Mouse (Mus musculus) CD4-positive, CD25-positive, alpha-beta regulatory T cell, adult 2 months (primary cell): ENCODE measurements around the gene Basp1.
"Not testable (repeated sequence)": the region's sequence is repeated elsewhere in the genome, so short reads cannot be mapped to it uniquely, and the experiment has no call there.

Experiments used
- DNase-seq: peaks from one replicate; pipeline ENCODE4 v3.0.0-alpha.2; 2012; ENCODE audit warnings: low read depth, low spot score

Gene Basp1

DNA sequence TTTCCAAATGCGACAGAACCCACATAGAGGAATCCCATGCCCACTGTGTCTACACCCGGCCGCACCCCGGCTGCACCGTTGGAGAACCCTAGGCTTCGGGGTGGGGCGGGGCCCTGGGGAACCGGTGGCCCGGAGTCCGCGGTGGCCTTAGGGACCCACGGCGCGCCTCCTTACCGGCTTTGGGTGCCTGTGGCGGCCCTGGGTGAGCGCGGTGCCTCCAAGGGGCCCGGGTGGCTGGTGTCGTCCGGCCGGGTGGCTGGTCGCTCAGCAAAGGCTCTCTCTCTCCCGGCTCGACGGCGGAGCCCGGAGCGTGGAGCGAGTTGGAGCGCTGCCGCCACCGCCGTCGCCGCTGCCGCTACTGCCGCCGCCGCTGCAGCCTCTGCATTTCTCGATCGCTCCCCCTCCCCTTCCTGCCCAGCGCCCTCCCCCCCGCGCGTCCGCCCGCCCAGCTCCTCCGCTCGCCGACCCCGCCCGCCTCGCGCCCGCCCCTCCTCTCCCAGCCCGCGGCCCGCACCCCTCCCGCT lies at the start of gene Basp1:
TSS of gene Basp1 (minus strand) at position 387 of the 524 bp plus-strand sequence.
- peak; percentile 75 for DNase-seq

DNA sequence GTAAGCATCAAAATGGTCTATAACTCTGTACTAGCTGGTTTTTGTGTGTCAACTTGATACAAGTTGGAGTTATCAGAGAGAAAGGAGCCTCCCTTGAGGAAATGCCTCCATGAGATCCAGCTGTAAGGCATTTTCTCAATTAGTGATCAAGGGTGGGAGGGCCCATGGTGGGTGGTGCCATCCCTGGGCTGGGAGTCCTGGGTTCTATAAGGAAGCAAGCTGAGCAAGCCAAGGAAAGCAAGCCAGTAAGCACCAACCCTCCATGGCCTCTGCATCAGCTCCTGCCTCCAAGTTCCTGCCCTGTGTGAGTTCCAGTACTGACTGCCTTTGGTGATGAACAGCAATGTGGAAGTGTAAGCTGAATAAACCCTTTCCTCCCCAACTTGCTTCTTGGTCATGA lies 49.5 kb upstream of the Basp1 start:
- not testable (repeated sequence) for DNase-seq

DNA sequence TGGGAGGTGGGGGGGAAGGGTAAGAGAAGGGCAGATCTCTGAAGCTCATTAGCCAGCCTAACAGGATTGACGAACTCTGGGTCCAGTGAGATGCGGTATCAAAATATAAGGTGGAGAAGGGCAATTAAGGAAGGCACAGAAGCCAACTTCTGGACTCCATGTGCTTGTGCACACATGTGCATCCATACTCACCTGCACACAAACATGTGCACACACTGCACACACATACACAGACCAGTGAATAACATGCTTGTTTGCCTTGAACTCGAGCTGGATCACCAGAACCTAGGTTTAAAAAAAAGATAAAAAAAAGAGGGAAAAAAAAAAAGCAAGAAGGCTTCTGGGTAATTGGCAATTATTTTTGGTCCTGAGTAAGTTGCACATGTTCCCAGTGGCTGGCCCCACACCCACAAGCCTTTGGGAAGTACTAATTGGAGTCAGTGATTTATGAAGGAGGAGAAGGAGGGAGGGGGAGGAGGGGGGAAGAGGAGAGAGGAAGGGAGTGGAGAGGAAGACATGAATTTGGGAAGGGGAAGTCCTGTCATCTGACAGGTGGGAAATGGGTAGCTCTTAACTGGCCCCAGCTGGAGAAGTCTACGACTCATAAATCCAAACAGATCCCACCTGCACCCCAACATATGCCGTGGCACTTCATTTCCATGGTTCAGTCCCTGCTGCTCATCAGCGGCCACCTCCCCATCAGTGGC lies 48.6 kb upstream of the Basp1 start:
- no peak for DNase-seq

DNA sequence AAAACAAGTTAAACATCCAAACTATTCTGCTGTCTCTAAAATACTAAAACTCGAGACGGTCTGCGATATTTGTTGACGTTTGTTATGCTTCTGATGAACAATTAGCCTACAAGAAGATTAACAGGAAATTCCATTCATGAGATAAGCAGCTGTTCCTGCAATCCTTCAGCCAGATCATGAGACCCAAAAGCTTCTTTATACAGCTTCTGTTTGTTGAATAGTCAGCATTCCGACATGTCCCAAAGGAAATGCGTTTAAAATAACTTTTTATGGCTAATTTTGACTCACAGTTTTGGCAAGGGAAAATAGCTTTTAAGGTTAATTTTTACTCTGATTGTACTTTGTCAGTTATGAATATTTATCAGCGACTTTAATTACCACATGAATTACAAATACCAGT lies 46.3 kb upstream of the Basp1 start:
- DNase-seq: no peak

DNA sequence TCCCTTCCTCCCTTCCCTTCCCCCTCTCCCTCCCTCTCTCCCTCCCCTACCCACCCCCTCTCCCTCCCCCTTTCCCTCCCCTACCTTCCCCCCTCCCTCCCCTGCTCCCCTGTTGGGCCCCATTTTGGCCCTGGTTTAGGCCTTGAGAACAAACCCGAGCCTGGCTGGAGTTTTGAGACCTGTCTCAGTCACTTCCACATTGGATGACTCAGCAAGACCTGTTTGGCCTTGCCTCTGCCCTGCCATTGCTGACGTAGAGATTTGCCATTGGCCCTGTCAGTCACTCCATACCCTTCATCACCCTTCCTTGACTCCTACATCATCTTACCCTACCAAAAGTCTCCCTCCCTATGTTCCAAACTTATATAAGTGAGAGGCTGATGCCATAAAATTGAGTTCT lies 43.9 kb upstream of the Basp1 start:
- no peak for DNase-seq

DNA sequence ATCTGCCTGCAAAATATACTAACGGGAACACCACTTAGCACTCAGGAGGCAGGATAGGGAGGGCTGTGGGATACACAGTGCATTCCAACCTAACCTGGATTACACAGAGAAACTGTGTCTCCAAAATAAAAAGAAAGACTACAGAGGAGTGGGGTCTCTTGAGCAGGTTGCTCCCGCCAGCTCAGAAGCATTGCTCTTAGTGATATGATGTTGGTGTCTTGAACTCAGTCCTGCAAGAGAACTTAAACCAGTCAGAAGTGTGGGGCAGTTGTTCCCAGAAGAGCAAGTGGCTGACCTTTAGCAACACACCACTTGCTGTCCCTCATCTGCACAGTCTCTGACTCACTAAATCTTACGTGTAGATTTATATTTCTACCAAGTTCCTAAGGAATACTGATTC lies 40.0 kb upstream of the Basp1 start:
- no peak for DNase-seq

DNA sequence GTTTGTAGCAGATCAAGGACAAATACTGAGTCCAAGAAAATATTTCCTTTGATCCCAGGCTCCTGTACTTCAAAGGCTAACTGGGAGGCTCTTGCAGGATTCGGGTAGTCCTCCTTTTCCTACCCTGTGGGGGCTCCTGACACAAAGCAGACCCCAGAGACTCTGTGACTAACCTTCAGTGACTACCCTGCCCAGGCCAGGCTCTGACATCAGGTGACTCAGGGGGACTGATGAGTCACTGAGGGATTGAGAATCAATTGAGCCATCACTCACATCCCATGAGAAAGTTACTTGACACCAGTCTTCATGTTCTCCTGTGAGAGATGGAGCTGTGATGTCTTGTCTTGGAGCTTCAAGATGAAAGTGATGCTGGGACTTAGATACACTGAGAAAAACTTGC lies 35.8 kb upstream of the Basp1 start:
- DNase-seq: no peak

DNA sequence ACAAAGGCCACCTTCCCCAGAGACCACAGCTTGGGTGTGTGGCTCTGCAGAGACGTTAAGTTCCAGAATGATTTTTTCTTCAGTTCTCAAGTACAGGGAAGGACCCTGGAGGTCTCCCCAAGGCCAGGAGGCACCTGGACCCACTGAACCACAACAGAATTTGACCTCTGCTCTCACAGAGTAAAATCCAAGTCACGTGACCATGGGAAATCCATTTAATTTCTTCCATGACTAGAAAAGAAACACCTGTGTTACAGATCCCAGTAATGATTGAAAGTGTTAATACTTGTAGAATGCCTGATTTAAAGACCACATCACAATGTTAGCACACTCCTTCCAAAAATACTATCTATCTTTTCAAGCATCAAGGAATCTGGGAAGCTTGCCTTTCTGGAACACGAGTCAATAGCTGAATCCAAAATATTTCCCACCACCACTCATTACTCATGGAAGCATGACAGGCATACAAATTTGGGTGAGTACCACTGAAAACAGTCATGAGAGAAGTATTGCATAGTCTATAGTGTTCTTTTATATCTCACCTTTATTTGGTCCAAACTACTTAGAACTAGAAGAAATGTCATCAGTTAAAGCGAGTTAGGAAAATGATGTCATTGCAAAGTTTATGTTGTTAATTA lies 35.3 kb upstream of the Basp1 start:
- no peak for DNase-seq

DNA sequence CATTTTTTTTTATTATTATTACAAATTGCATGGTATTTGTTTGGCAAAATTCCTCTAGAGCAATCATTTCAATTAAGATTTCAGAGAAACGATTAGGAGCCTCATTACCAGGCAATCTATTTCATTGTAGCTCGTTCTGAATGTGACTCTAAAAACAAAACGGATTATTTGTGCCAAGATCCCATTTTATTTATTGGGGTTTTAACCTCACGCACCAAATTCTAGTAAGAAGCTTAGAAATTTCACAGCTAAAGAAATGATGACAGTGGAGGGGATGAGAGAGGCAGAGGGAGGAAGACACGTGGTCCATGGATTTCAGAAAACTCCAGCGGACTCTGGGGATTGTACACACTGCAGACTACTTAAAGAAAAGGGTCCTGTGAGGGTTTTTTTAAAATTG lies 33.6 kb upstream of the Basp1 start:
- no peak for DNase-seq

DNA sequence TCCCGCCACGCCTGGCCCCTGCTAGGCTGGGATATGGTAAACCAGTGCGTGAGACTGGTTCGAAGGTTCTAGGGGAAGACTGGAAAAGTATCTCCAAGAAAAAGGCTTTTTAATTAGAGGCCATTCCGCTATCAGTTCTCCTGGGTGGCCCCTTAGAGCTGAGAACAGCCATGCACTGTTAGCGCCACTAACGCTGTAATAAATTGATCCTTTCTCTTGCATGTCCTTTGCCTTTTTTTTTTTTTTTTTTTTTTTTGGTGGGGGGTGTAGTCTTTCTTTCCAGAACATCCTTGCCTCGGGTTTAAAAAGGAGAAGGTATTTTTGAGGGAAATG lies 32.6 kb upstream of the Basp1 start:
- no peak for DNase-seq

DNA sequence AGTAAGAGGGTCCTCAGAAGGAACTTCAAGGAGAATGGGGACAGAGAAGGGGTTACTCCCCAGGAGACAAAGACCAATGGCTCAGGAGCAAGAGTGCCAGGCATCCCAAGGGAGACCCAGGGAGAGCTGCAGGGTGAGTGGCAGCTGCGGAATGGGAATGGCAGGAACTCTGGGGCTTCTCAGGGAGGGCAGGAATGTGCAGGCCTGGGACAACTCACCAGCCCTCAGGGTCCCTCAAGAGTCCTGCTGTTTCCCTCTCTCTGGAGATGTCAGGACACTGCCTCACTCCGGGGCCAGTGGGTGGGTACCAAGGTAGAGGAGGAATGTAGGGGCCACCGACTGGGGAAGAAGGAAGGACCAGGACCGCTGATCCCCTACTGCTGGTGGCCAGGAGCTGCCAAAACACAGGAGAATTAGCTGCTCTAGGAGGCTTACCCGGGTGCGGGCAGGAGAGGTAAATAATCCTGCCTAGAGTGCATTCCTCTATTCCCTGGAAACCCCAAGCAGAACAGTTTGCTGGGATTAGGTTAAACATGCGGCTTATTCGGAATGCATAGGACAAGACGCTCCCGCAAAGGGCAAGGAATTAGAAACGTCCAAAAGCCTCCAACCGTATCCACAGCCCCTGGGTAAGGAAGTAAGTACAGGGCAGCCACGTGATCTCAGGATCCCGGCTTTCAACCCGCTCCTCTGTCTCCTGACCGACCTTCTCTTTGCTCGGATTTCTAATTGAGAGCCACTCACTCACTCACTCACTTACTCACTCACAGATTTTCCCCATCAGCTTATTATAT lies 32.0 kb upstream of the Basp1 start:
- DNase-seq: no peak

DNA sequence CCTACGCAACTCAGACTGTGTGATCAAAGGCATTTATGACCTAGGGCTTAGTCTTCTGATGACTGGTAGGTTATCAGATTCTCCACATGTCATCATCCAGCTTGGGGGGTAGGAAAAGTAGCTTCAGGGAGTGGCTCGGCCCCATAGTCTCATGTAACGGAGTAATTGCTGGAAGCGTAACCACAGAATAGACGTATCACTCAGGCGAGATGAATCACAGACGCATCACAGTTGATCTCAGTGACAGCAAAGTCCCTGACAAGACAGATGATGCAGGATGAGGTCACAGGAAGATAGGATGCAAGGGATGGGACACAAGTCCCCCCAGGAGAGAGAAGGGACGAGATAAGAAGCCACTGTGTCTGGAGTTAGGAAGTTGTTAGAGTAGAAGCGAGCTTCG lies 30.6 kb upstream of the Basp1 start:
- no peak for DNase-seq

DNA sequence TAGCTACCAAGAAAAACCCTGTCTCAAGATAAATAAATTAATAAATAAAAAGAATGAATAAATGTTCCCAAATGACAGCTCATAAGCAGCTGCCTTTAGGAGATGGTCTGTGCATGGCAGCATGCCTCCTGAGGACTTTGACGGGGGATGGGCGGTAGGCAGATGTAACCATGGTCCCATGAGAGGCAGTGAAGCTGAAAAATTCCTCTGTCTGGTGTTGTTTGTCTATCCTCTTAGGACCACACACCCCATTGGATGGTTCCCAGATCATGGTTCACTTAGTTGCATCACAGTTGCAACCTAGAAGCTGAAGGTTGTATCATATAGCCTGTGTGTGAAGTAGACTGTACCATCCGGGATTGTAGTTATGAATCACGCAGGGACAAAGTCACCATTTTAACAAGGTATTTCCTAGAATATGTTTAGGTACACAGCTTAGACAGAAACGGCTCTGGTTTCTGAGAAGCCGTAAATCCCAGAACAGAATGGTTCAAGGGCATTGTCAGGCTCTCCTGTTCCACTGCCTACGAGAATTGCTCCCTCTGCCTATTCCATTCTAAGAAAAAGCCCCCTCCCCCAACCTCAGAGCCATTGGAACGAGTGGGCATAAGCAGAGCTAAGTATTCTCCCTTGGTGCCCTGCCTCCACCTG lies 29.7 kb upstream of the Basp1 start:
- DNase-seq: no peak

DNA sequence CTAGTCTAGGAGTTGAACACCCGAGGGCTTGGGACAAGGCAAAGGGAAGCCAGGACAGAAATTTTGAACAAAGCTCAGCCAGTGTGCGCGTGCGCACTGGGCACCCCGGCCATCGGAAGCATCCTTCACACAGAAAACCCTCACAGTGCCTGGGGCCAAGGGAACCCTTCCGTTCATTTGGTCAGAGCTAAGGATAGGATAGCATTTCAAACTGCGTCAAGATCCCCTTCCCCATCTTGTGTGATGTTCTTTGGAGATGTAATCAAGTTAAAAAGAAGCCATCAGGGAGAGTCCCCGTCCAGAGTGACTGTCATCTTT lies 28.3 kb upstream of the Basp1 start:
- no peak for DNase-seq

DNA sequence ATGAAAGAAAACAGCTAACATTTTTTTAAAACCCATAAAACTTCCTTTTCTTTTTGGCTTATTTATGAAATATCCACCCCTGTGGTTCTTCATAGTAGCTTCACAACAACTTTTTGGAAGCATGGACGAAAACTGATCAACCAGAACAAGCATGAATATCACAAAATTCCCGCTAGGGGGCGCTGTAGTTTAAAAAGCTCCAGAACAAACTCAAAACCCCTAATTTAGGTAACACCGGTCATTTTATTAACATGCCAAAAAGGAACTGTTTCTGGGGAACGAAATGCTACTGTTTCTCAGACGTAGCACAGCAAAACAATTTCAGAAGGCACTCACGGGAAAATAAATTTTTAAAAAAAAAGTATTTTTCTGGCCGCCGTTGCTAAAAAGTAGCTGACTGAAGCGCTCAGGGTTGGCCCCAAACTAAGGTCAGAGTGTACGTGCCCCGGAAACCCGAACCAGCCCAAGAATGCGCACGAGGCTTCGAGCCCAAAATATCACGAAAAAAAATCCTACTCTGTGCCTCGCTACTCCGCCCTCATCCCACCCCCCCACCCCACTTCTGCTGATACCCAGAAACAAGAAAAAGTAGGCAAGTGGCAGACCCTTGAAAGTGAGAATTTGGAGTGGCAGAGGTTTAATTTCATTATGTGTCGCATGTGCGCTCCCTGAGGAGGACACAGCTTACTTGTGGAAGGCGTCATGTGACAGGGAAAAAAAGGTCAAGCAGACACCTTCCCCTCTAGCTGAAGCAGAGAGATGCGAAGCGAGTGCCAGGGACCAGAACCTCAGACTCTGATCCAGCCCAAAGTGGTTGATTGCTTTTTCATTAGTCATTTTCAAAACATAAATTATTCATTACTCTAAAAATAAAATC lies 27.7 kb upstream of the Basp1 start:
- peak; percentile 71 for DNase-seq

DNA sequence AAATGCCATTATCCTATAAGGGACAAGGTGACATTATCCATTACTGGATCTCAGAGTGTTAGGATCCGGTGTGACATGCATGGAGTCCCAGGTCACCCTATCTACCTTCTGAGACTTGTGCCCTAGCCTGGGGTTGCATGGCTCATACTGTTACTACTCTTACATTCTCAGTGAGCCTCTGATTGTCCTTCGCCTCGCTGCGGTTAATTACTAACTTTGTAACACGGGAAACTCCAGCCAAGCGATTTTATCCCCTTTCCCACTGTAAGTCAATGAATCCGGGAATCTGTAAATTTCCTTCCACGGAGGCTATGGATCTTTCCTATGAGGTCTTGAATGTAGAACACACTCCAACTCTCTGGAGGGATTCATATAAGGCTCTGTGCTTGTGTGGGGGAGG lies 26.8 kb upstream of the Basp1 start:
- no peak for DNase-seq

DNA sequence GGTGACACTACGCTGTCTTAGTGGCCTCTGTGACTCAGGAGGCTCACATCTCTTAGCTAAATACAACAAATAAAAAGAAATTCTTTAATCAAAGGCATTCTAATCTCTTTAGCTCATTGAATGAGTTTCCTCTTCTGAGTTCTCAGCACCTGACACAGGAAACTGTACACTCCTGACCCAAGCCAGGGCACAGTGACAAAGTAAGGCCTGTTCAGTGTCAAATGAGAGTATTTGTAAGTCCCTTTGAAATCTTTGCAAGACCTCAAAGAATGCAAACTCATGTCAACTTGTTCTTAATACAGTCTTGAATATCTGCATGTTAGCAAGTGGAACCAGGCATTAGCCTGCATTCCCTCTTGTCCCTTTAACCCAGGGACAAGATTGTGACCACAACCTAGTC lies 18.8 kb upstream of the Basp1 start:
- no peak for DNase-seq

DNA sequence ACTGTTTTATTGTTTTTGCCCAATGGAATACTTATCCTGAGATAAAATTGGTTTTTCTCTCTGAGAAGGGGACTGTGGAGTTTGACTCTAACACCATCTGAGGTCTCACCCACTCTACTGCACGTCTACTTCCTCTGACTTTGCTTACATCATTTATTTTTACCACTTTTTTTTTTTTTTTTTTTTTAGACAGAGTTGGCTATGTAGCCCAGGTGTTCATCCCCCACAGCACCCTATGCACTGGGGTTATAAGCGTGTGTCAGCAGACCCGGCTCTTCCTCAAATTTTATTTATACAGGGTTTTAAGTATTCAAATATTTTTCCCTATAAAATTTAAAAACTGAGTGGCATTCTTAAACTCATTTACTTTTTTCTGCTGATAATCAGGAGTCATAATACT lies 16.6 kb upstream of the Basp1 start:
- no peak for DNase-seq

DNA sequence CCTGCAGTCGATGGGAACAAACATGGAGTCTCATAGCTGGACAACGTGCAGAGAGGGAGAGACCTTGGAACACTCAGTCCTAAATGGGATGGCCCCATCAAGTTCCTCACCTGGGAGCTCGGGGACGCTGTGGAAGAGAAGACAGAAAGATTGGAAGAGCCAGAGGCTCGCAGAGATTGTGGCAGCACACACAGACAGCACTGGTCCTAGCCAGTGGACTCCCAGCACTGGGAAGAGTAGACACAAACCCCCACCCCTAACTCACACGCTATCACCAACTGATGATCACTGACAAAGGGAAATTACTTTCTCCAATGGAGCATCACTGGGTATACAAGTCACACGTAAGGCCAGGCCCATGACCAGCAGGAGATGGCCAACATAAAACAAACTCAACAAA lies 15.4 kb upstream of the Basp1 start:
- DNase-seq: no peak

DNA sequence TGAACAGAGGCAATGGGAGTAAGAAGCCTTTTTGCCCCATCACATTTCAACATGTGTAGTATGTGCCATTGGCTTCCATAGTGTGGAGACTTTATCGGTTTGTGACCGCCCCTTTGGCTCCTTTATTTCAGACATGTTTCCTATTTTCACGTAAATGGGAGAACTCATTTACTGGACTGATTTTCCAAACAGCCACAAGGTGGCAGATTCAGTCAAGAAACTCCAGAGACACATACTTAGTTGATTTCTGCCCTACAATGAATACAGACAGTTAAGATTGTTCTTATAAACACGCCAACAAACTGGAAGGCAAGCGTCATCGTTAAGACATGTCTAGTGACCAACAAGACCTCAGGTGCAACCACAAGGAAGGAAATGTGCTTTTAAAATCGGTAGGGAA lies 15.0 kb upstream of the Basp1 start:
- DNase-seq: peak; percentile 17

DNA sequence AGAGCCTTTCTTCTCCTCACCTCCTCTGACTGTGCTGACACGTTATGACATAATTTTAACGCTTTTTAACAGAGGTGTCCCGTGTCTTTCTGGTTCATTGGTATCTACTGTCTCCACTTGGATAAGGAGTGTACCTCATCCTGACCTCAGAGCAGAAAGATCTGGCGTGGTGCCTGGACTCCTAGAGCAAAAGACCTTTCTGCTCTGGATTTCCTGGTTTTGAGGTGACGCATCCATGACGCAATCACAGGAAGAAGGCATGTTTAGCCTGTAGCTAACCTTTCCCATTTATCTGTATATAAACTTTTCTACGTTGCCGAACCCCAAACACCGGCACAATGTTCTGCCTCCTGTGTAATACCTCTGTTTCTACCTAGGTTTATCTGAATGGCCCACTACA lies 6.7 kb upstream of the Basp1 start:
- DNase-seq: no peak
